Mouse (Mus musculus): ENCODE results near the gene Apc2.

- TF ChIP-seq CTCF (conservative IDR thresholded peaks at IDR 0.05; ENCODE audit: low read length) = no peak
- no peak for TF ChIP-seq NANOG (IDR thresholded peaks at IDR 0.05; ENCODE audit: borderline replicate concordance, low read length)
These were observed 6.2 kb downstream of the Apc2 start for GRCm38 (mm10) chr10:80302082-80302355.

All from E14TG2a.4 (cell line).